Mouse (Mus musculus) bone marrow macrophage, adult 2 months (primary cell): ENCODE data around the gene Csnk2a1.

Source experiments
- CTCF ChIP-seq: IDR thresholded peaks from 2 replicates; pipeline ENCODE4 v1.5.1; 2012; ENCODE audit warnings: low read depth, mild to moderate bottlenecking, low read length, moderate library complexity
- POLR2A ChIP-seq: IDR thresholded peaks from 2 replicates; pipeline ENCODE4 v1.6.1; 2012; ENCODE audit warnings: mild to moderate bottlenecking, low read depth, low read length, borderline replicate concordance

DNA sequence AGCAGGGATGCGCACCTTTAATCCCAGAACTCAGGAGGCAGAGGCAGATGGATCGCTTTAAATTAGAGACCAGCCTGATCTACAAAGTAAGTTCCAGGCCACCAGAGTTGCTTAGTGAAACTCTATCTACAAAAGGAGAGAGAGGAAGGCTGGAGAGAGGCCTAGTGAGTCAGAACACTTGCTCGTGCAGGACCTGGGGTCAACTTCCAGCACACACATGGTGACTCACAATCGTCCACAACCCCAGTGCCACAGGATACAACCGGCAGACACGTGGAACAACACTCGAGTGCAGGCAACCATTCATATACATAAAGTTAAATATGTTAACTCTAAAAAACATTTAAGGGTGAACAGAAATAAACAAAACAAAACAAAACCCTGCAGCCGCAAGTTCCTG, 100.0 kb downstream of the Csnk2a1 start:
- no peak for TF ChIP-seq CTCF
- TF ChIP-seq POLR2A = no peak
